Mouse (Mus musculus): ENCODE results near the gene Gm17018.

Gene Gm17018

DNA sequence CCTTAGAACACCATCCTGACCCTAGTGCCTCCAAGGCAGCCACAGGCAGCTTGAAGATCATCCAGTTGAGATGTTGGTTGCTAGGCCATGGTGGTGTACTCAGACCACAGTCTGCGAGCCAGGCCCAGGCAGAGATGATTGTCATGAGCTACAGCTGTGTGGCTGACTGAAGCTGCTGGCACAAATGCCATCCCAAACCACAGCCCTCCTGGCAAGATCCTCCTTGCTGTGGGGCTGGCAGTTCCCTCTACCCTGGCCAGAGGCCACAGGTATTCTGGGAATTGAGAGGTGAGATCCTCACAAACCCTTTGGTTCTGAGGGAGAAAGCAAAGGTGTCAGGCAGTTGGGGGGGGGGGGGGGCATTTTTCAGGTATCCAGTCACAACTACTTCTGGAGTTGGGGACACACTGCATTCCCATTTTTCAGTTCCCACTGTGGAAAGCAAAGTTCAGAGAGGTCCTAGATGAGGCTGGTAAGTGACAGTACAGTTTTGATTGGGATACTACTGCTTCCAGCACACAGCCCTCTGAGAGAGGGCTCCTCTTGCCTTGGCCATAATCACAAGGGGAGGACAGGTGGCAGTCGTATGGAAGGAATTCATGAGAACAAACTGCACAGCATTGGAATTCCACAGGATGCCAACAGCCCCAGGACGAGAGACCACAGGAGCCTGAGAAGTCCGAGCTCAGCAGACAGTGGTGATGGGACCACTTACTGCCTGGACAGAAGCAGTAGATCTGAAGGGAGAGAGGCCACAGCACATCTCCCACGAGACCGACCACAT lies 27.3 kb downstream of the Gm17018 start:
- DNase-seq (ENCODE audit: extremely low spot score, low read depth, low spot score), result no peak

DNA sequence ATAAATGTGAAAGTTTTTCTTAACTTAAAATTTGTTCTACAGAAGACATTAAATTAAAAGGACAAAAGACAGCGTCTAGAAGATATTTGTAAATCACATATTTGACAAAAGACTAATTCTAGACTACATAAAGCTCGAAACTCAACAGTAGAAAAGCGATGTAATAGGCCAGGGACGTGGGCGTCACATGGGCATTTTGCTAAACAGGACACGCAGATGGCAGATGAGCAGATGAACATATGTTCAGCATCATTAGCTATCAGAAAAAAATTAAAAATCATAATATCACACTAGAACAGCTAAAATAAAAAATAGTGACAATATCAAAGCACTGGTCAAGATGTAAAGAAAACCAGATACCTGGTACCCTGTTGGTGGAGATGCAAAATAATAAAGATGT lies 29.3 kb downstream of the Gm17018 start:
- no peak for DNase-seq (ENCODE audit: extremely low spot score, low read depth, low spot score)

DNA sequence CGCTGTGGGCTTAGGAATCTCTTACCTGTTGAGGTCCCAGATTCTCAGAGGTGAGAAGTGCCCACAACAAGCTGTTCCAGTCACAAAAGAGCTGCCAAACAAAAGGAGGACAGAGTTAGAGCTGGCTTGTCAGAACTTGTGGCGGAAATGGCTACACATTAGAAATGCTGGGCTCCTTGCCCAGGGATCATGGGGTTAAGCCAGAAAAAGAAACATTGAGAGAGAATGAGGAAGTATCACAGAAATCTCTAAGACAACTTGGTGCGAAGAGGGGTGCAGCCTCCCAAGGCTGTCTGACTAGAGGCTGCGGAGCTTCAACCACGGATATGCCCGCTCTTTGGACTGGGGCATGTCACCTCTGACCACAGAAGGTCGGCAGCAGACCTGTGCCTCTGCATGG lies 31.3 kb downstream of the Gm17018 start:
- no peak for DNase-seq (ENCODE audit: extremely low spot score, low read depth, low spot score)

DNA sequence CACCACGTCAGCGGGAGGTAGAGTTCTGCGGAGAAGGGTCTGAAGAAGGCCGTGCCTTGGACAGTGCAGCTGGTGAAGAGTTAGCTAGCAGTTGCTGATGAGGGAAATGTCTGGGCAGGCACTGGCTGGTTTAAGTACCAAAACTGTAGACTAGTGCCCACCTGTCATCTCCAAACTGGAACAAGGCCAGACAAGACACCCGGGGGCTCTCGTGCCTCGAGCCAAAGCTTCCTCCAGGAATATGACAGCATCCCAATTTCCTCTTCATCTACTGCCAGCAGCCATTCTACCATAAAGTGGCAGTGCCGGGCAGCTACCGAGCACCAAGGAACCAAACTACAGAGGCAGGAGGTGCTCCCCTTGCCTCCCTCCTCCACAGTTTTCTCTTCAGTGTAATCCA lies 32.5 kb downstream of the Gm17018 start:
- DNase-seq (ENCODE audit: extremely low spot score, low read depth, low spot score), result no peak

DNA sequence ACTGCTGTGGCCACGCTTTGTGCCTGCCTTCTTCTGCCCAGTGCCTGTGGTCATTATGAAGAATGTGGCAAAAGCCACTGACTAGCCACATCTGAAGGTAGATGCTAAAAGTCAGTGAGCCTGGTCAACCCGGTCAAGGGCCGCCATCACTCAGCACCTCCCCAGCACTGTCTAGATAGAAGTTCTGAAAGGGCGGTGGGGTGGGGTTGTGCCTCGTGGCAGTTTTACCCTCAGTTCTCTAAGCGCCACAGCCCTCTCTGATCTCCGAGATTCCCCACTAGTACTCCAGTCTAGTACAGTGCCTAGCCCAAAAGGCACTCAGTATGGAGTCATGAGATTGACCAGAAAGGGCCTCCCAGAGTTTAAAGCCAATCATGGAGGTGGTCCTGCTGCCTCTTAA lies 33.7 kb downstream of the Gm17018 start:
- DNase-seq (ENCODE audit: extremely low spot score, low read depth, low spot score), result no peak

DNA sequence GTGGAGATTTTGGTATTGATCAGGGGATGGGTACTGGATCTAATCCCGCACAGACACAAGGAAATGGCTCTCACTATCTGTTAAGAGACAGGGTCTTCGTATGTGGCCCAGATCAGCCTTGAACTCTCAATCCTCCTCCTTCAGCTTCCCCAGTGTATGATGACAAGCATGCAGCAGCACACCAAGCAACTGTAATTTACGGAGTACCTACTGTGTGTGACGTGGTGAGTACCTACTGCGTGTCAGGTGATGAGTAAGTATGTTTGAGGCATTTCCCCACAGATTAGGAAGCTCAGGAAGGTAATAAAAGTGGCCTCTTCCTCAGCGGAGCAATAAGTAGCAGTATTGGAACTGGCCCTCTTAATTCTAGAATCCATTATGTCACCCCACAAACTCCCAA lies 35.1 kb downstream of the Gm17018 start:
- DNase-seq (ENCODE audit: extremely low spot score, low read depth, low spot score), result no peak

DNA sequence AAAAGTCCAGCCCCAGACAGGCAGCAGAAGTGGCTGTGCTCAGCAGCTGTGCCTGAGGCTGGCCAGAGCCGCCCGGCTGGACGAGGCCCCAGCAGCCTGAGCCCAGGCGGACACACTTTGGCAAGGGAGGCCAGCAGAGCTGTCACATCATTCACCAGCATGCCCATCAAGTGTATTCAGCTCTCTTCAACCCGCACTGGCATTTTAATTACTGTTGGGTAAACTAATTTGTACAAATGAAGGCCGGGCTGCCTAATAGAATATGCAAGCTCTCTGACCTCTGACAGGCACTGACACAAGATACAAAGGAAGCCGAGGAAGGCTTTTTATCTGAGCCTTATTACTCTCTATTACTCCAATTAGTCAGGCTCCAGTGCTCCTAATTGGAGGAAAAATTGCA lies 35.6 kb downstream of the Gm17018 start:
- DNase-seq (ENCODE audit: extremely low spot score, low read depth, low spot score), result no peak

DNA sequence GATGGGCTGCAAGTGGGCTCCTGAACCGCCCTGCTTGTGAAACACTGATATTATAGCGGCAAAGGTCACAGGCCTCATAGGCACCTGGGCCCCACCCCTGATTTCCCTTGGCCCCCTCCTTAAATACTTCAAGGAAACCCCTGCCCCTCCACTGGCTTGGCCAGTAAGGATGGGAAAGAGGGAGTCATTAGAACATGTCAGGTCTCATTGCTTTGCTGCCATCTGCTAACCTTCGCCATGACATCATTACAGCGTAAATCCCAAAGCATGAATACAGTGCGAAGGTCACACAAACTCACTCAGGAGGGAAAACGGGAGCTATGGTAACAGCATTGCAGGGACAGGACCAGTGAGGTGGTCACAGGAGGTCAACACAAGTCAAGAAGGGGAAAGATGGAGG lies 36.0 kb downstream of the Gm17018 start:
- DNase-seq (ENCODE audit: extremely low spot score, low read depth, low spot score), result no peak

DNA sequence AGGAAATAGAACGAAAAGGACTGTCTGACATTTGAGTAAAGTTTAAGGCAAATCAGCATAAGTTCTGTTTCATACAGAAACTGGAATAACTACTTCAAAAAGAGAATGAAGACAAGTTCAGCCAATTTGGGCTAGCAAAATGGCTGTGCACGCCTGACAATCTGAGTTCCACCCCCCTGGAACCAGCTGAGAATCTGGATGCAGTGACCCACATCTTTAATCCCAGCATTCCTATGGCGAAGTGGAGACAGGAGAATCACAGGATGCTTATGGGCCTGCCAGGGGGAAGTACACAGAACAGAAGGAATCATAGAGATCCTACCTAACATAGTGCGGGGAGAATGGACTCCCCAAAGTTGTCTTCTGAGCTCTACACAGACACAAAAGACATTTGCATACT lies 36.7 kb downstream of the Gm17018 start:
- DNase-seq (ENCODE audit: extremely low spot score, low read depth, low spot score), result no peak

DNA sequence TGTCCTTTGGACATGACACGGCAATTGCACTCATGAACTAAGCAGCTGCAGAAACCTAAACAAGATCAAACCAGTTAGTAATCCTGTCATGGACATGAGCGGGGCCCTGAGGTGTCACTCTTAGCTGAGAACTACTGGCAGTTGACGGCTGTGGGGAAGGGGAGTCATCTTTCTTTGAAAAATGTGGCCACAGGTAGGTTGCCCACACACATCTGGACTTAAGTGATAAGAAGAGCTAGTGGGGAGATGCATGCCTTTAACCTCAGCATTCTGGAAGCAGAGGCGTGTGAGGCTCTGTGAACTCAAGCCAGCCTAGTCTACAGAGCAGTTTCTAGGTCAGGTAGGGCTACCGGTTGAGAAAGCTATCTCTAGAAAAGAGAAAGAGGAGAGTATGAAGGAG lies 42.2 kb downstream of the Gm17018 start:
- DNase-seq (ENCODE audit: extremely low spot score, low read depth, low spot score), result no peak

DNA sequence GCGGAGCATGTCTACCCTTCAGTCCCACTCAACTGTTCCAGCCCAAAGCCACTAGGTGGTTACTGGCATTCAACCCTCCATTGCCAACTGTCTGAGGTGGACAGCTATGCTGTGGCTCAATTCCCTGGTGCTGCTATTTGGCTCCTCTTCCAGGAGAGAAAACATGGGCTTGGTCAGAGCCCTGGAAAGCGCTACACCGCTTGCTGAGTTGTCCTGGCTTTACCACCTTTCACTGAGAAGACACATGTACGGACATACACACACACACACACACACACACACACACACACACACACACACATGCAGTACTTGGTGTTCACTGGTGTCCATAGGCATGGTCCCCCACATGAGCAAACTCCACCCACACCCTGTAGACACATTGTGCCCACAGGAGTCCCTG lies 46.3 kb downstream of the Gm17018 start:
- no peak for DNase-seq (ENCODE audit: extremely low spot score, low read depth, low spot score)

DNA sequence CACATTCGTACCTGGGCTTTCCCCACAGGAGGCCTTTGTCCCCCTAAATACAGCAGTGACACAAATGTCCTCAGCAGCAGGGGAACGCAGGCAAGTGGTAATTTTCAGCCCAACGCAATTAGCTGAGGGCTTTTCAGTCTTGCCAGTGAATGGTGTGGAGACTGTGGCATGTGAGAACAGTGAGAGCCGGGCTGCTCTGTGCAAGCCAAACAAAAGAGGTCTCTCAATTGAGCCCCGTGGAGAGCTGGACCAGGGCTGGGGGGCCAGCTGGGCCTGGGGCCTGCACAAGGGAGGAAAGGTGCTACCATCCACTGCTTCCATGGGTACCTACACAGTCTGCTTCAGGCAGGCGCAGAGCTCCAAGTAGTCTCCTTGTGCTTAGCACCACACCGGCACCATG lies 47.1 kb downstream of the Gm17018 start:
- DNase-seq (ENCODE audit: extremely low spot score, low read depth, low spot score), result no peak

DNA sequence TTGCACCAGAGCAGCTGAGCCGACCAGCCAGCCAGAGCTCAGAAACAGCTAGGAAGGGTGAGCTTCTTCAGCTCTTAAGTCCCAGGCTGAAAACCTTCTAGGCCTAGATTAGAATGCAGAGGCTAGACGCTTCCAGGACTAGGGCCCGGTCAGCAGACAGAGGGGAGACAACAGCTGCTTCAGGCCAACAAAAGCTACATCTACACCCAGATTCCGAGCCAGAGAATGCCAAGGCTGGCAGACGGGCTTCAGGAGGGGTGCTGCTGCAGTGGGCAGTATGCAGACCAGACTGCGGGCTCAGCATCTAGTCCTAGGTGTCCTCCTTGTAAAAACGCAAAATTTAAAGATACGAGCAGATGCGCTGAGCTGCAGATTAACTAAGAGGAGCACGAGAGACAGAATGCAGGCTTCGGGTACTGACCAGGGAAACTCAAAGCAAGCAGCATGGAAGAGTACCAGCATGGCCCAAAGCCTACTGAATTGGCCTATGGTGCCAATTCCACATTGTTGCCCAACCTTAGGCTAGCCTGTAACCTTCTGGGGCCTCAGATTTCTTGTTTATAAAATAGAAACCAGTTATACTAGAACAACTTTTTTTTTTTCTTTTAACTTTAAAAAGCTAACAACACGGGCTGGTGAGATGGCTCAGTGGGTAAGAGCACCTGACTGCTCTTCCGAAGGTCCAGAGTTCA lies 48.4 kb downstream of the Gm17018 start:
- DNase-seq (ENCODE audit: extremely low spot score, low read depth, low spot score), result no peak

DNA sequence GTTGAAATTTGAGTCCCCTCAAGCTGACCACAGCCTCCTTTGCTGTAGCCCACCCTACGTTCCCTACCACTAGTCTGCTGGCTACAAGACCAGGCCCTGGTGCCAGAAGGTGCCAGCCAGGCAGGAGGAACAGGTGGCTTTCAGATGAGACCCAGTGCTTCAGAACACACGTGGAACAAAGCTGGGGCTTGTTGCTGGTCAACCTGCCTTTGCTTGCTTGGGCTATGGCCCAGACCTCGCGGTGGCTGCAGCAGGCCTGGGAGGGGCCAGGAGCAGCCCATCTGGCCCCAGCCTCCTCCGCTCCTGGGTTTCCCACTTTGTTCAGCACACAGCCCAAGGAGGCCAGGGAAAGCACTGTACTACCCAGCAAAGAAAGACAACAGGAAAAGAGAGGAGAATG lies 50.4 kb downstream of the Gm17018 start:
- no peak for DNase-seq (ENCODE audit: extremely low spot score, low read depth, low spot score)

DNA sequence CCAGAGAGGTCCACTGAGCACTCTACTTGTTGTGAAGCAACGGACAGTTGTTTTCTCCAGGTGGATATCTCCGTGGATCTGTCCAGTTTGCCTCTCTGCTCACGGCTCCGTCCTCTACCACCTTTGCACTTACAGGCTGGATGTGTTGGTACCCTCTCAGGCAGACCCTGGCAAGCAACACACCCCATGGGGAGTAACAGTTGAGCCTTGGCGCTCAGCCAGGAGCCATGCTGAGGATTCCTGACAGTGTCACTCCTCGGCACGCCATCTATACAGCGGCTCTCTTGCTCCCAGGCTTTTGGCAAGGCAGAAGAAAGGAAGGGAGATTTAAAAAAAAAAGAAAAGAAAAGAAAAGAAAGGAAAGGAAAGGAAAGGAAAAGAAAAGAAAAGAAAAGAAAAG lies 54.0 kb downstream of the Gm17018 start:
- no peak for DNase-seq (ENCODE audit: extremely low spot score, low read depth, low spot score)

DNA sequence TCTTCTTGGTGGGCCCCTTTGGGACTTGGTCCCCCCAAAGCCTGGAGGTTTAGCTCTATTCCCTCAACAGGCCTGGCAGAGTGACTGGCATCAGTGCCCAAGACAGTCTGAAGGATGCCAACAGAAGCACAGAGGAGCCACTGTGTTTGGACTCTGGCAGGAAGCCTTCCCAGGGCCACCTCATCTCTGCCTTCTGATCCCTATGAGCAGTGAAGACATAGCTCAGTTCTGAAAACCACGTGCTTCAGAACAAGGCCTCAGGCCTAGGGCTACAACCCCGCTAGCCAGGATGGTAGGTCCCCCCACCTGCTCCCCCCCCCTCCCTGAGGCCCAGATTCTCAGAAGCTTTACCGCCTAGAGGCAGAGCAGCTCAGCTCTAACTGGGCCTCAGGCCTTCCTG lies 54.5 kb downstream of the Gm17018 start:
- DNase-seq (ENCODE audit: extremely low spot score, low read depth, low spot score), result no peak

DNA sequence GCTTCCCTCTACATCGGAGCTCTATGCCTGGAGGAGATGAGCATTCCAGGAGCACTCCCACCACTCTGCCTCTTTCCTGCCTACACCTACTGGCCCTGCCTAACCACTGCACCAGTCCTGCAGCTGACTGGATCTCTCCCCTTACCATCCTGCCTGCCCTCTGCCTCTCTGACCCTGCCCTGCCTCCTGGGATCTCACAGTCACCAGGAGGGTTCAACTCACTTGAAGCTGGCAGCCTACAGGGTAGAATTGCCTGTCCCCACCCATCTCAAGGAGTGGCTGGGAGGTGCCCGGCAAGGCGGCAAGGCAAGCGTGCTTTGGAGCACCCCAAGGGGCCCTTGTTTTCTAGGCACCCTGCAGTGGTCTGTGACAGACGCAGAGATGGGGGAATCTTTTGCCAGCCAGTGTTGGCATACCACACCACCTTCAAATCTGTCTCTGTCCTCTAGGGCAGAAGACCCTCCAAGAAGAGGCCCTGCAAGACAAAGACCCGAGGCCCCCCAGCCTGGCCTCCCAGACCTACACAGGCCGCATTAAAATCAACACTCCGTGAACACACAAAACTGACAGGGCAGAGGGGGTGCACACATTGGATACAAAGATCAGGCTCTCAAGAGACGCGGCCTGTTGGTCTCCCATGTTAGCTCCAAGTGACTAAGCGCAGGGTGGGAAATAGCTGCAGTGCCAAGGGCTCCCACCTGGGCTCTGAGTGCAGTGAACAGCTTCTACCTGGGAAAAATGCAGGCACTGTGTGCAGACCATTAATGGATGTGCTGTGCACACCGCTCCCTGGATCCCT lies 55.2 kb downstream of the Gm17018 start:
- no peak for DNase-seq (ENCODE audit: extremely low spot score, low read depth, low spot score)

DNA sequence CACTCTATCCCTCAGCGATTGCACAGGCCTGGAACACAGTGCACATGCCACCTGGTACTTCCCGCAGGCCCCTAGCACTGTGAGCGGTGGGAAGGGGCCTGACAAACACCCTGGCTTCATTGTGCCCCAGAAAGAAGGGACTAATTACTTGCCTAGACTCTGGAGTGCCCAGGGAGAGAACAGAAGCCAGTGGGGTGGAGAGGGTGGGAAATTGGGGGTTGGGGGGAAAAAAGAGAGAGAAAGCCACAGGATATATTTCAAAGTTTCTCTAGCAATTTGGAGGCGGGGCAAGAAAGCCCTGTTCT lies 55.8 kb downstream of the Gm17018 start:
- no peak for DNase-seq (ENCODE audit: extremely low spot score, low read depth, low spot score)

DNA sequence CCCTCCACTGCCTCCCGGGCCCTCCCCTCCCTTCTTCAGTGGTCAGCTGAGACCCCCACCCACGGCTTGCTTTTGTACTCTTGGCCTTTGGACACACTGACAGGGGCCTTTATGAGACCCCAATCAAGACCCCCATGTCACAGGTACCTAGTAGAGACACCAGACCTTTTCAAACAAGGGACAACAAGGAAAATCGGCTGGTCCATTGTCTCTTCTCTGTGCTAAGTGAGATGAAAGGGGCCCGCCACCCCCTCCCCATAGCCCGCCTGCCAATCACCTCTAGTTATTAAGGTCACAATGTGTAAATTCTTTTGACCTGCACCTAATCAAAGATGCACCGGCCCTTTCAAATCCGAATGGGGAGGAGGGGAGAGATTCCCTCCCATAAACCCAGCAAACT lies 56.3 kb downstream of the Gm17018 start:
- no peak for DNase-seq (ENCODE audit: extremely low spot score, low read depth, low spot score)

DNA sequence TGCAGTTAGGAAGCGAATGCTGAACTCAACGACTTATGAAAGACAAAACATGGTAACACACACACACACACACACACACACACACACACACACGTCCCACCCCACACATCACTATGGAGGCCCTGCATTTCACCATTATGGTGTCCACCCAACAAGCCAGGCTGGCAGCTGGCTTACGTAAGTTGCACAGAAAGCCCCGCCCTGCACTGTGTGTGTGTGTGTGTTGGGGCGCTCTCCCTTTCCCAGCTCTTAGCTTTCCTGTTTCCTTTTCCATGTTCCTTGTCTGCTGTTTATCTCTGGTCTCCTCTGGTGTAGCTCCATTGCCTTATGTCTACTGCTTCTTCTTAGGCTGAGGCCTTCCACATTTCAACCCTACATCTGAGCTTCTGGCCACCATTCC lies 57.8 kb downstream of the Gm17018 start:
- DNase-seq (ENCODE audit: extremely low spot score, low read depth, low spot score), result no peak

DNA sequence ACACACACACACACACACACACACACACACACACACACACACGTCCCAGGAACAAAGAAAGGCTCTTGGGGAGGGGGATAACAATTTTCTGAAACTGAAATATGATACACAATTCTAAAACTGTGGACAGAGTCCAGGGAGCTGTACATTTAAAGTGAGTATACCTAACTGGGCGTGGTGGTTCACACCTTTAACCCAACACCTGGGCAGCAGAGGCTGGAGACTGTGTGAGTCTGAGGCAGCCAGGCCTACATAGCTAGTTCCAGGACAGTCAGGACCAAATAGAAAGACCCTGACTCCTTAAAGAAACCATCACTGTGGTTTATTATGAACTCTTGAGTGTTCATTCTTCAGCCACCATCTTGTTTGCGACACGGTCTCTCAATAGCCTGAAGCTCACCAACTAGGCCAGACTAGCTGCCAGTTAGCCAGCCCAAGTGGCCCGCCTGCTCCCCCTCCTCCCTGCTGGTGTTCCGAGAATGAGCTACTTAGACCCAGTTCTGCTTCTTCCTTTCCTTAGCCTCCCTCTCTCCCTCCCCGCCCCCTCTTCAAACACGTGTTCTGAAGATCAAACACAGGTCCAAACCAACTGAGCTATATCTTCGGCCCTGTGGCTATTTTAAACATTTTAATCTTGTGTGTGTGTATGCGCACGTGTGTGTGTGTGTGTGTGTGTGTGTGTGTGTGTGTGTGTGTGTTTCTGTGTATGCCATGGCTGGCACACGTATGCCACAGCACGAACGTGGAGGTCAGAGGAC lies 59.5 kb downstream of the Gm17018 start:
- DNase-seq (ENCODE audit: extremely low spot score, low read depth, low spot score), result no peak

All from hindlimb bud, embryonic 11.5 days (tissue).